Mouse (Mus musculus) inflammation-experienced regulatory T-cells, adult 16 weeks (primary cell): ENCODE results near the gene Sdhaf4. TPM values are rescaled to one million over a fixed set of nuclear protein-coding genes. Genes with fewer than 3 reads are reported as not detected.

Experiments
- polyA plus RNA-seq: library from polyadenylated mRNA; unstranded; fragments of 100-300 nt; shearing (Covaris generic); gene quantifications from one replicate; pipeline ENCODE4 v1.2.1, GENCODE M21; 2017

Gene Sdhaf4
- polyA plus RNA-seq, result 64.0 TPM

DNA sequence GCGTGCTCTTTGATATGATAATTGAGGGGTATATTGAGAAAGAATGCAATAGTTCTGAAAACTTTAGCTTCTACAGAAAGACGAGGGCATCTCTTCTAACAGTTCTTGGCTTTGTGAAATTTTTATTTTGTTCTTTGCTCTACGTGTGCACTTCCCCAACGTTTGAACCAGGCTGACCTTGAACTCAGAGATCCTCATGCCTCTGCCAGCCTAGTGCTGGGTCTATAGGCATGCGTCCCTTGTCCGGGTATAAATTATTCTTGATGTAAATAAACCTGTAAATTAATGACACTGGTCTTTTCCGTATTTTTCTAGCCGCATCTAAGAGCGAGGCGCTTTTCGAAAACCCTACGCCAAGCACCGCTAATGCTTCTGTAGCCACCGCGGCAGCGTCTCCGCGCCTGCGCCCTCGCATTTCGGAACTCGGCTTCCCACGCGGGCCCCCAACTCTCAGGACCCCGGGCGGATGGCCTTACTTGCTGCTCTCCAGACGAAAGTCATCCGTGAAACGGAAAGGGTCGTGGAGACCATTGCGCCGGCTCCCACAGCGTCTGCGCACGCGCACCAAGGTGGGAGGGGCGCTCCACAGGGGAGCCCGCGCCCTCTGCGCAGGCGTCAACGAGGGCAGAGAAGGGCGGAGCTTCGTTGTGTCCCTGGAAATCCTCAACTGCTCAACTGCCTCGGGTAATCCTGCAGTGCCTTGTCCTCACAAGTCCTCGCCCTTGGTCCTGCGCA lies at the start of gene Sdhaf4:
Gene Sdhaf4, minus strand, starts transcription at position 587 of the 735 bp plus-strand sequence.

Other genes starting within 250 kb of the Sdhaf4 start
- gene B3gat2, start 243.9 kb downstream of the Sdhaf4 start, polyA plus RNA-seq, result 0.60 TPM
- gene Smap1, start 83.3 kb downstream of the Sdhaf4 start, polyA plus RNA-seq, result 11.7 TPM
- gene Fam135a, start 94.7 kb upstream of the Sdhaf4 start, polyA plus RNA-seq, result 0.44 TPM
- not detected for gene Col9a1, start 172.0 kb upstream of the Sdhaf4 start, polyA plus RNA-seq